Mouse (Mus musculus) stomach, embryonic 14.5 days (tissue): ENCODE measurements around the gene Naglu. TPM values are rescaled to one million over a fixed set of nuclear protein-coding genes. Genes with fewer than 3 reads are reported as not detected.

Experiments
- ATAC-seq: fragments of 200-750 bp; cut with Nextera tagmentation; 2 replicates; pipeline ENCODE4 v1.8.0; 2017; ENCODE audit warnings: low read depth, moderate TSS enrichment; ENCODE audit not compliant: insufficient number of reproducible peaks, insufficient read depth, low FRiP score
- H3K27ac ChIP-seq: fragments of 300-500 bp; sonication (generic); 2 replicates; pipeline ENCODE4 v1.5.1; 2014; ENCODE audit warnings: mild to moderate bottlenecking, low read length, moderate library complexity, mixed read lengths
- H3K27me3 ChIP-seq: fragments of 300-500 bp; sonication (generic); 2 replicates; pipeline ENCODE4 v1.6.1; 2014; ENCODE audit warnings: low read length, control low read depth, mixed read lengths; ENCODE audit not compliant: control insufficient read depth, insufficient read depth
- H3K36me3 ChIP-seq: fragments of 300-500 bp; sonication (generic); 2 replicates; pipeline ENCODE4 v1.6.1; 2014; ENCODE audit warnings: mild to moderate bottlenecking, control low read depth, low read length, moderate library complexity, mixed read lengths; ENCODE audit not compliant: control insufficient read depth, insufficient read depth
- H3K4me1 ChIP-seq: fragments of 300-500 bp; sonication (generic); 2 replicates; pipeline ENCODE4 v1.6.1; 2014; ENCODE audit warnings: low read length, control low read depth, mixed read lengths; ENCODE audit not compliant: control insufficient read depth, insufficient read depth
- H3K4me2 ChIP-seq: fragments of 300-500 bp; sonication (generic); replicated peaks from 2 replicates; pipeline ENCODE4 v1.6.1; 2014; ENCODE audit warnings: low read depth, low read length, control low read depth
- H3K4me3 ChIP-seq: fragments of 300-500 bp; sonication (generic); 2 replicates; pipeline ENCODE4 v1.5.1; 2014; ENCODE audit warnings: low read depth, low read length, control low read depth
- H3K9ac ChIP-seq: fragments of 300-500 bp; sonication (generic); replicated peaks from 2 replicates; pipeline ENCODE4 v1.6.1; 2014; ENCODE audit warnings: low read depth, mild to moderate bottlenecking, control low read depth, low read length, moderate library complexity, mixed read lengths
- H3K9me3 ChIP-seq: fragments of 300-500 bp; sonication (generic); 2 replicates; pipeline ENCODE4 v1.6.1; 2016; ENCODE audit warnings: low read depth, low read length, control low read depth; ENCODE audit not compliant: control insufficient read depth
- WGBS: fragments of 180-500 bp; shearing (Covaris S2); extraction: QIAGEN DNeasy Blood & Tissue Kit; methylation state at CpG from one replicate; pipeline ENCODE4 v1.1.7; 2014; 5-methylcytosine and 5-hydroxymethylcytosine counted together
- polyA plus RNA-seq: library from polyadenylated mRNA; unstranded; fragments of >200 nt; fragmentation: Nextera tagmentation; extraction: Ambion mirVana; gene quantifications from 2 replicates; pipeline ENCODE4 v1.2.1, GENCODE M21; 2014

Naglu gene
- polyA plus RNA-seq, 1 experiment from 2014 or later, result 11.2 TPM

- H3K4me3 ChIP-seq, result no peak overlapping the region
- peaks cover 65% of the 10 kb centered on the region for H3K4me1 ChIP-seq
- WGBS, result 86% methylated on average over 10 of the region's 10 CpGs
Measured at GRCm38 (mm10) chr11:101059473-101059872, 10.3 kb upstream of the Naglu start.

GRCm38 (mm10) chr11:101060126-101060525, 9.7 kb upstream of the Naglu start:
- ATAC-seq, result no peak

More at GRCm38 (mm10) chr11:101059473-101059872, 10.3 kb upstream of the Naglu start:
- Histone ChIP-seq H3K27ac (peak overlapping the region; percentile 86), H3K27me3 (no peaks in the 10 kb centered on the region), H3K9ac (no peak overlapping the region), H3K9me3 (no peaks in the 10 kb centered on the region), H3K4me2 (no peak overlapping the region), H3K36me3 (peaks cover 2% of the 10 kb centered on the region; the same call in 1 of the 2 replicates)
- ATAC-seq, result no peak

GRCm38 (mm10) chr11:101061049-101061448, 8.8 kb upstream of the Naglu start:
- H3K4me1 ChIP-seq, result peaks cover 65% of the 10 kb centered on the region
- no peaks in the 10 kb centered on the region for H3K9me3 ChIP-seq
- no peak overlapping the region for H3K4me3 ChIP-seq
- no peak for ATAC-seq
- H3K27me3 ChIP-seq, result no peaks in the 10 kb centered on the region
- H3K9ac ChIP-seq, result no peak overlapping the region
- H3K36me3 ChIP-seq, result peaks cover 2% of the 10 kb centered on the region; the same call in 1 of the 2 replicates
- H3K4me2 ChIP-seq, result no peak overlapping the region
- H3K27ac ChIP-seq, result peak overlapping the region; percentile 86
- WGBS, result 73% methylated on average over 5 of the region's 5 CpGs

More at GRCm38 (mm10) chr11:101060126-101060525, 9.7 kb upstream of the Naglu start:
- no peak overlapping the region for H3K4me3 ChIP-seq
- no peaks in the 10 kb centered on the region for H3K9me3 ChIP-seq
- H3K27me3 ChIP-seq, result no peaks in the 10 kb centered on the region
- H3K4me1 ChIP-seq, result peaks cover 65% of the 10 kb centered on the region
- WGBS, result 33% methylated on average over 8 of the region's 8 CpGs
- no peak overlapping the region for H3K4me2 ChIP-seq
- peak overlapping the region; percentile 86 for H3K27ac ChIP-seq
- H3K9ac ChIP-seq, result no peak overlapping the region
- peaks cover 2% of the 10 kb centered on the region; the same call in 1 of the 2 replicates for H3K36me3 ChIP-seq

- Histone ChIP-seq H3K27me3 (no peaks in the 10 kb centered on the region), H3K27ac (peak overlapping the region; percentile 86; the same call in 1 of the 2 replicates), H3K36me3 (peaks cover 2% of the 10 kb centered on the region; the same call in 1 of the 2 replicates), H3K9ac (no peak overlapping the region), H3K4me1 (peaks cover 56% of the 10 kb centered on the region), H3K9me3 (no peaks in the 10 kb centered on the region), H3K4me2 (no peak overlapping the region), H3K4me3 (no peak overlapping the region)
- WGBS, result 67% methylated on average over 12 of the region's 12 CpGs
- ATAC-seq, result no peak
Measured at GRCm38 (mm10) chr11:101062165-101062884, 7.5 kb upstream of the Naglu start.

DNA sequence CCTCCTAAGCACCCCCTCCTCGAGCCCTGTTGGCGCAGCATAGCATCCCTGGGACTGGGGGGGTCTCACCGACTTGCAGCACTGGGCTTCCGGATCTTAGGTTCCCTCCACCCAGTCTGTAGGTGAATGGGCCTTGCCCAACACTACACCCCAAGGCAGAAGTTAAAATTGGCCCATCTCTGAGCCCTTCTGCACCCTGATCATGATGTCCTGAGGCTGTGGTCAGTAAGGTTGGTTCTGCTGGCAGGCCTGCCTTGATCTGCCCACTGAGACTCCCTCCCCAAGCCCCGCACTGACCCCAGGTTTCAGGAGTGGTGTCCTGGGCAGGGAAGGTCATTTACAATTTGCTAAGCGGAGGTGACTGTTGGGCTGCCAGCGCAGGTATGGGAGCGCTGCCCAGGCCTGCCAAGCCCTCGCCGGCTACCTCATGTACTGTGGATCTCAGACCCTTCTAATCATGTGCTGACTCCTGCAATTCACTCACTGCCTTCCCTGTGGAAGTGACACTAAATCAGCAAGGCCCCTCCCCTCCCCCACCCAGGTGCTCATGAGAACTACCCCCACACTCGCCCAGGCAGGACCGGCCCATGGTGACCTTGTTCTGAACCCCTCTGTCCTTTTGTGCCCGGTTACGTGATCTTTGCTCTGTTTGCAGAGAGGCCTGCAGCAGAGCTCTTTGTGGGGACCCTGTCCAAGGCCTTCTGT, 6.7 kb upstream of the Naglu start:
- no peaks in the 10 kb centered on the region for H3K27me3 ChIP-seq
- H3K4me2 ChIP-seq, result 0 out of 2 replicates have a peak overlapping the region, but pooled peaks have one; percentile 2
- H3K9ac ChIP-seq, result no peak overlapping the region
- peak; percentile 12; the same call in 1 of the 2 replicates for ATAC-seq
- 53% methylated on average over 14 of the region's 14 CpGs for WGBS
- H3K27ac ChIP-seq, result peak overlapping the region; percentile 86
- H3K4me3 ChIP-seq, result no peak overlapping the region
- no peaks in the 10 kb centered on the region for H3K9me3 ChIP-seq
- peaks cover 2% of the 10 kb centered on the region; the same call in 1 of the 2 replicates for H3K36me3 ChIP-seq
- peaks cover 52% of the 10 kb centered on the region for H3K4me1 ChIP-seq

GRCm38 (mm10) chr11:101063676-101064327, 6.0 kb upstream of the Naglu start:
- H3K4me2 ChIP-seq, result 0 out of 2 replicates have a peak overlapping the region, but pooled peaks have one; percentile 2
- peaks cover 2% of the 10 kb centered on the region; the same call in 1 of the 2 replicates for H3K36me3 ChIP-seq
- WGBS, result 24% methylated on average over 12 of the region's 12 CpGs
- H3K27me3 ChIP-seq, result no peaks in the 10 kb centered on the region
- no peaks in the 10 kb centered on the region for H3K9me3 ChIP-seq
- peak; percentile 70 for ATAC-seq
- no peak overlapping the region for H3K9ac ChIP-seq
- H3K27ac ChIP-seq, result peak overlapping the region; percentile 86
- H3K4me1 ChIP-seq, result peaks cover 47% of the 10 kb centered on the region
- no peak overlapping the region for H3K4me3 ChIP-seq

- 71% methylated on average over 4 of the region's 4 CpGs for whole genome bisulfite sequencing
- no peak overlapping the region for H3K4me3 ChIP-seq
- no peak for ATAC-seq
- H3K36me3 ChIP-seq, result 0 out of 2 replicates have a peak, but pooled peaks cover 2% of the 10 kb centered on the region
- H3K9ac ChIP-seq, result no peak overlapping the region
- H3K27me3 ChIP-seq, result no peaks in the 10 kb centered on the region
- no peak overlapping the region for H3K4me2 ChIP-seq
- H3K27ac ChIP-seq, result peak overlapping the region; percentile 86
- H3K4me1 ChIP-seq, result peaks cover 42% of the 10 kb centered on the region
- no peaks in the 10 kb centered on the region for H3K9me3 ChIP-seq
Measured at GRCm38 (mm10) chr11:101064462-101064861, 5.3 kb upstream of the Naglu start.

- Histone ChIP-seq H3K9ac (no peak overlapping the region), H3K4me3 (no peak overlapping the region), H3K36me3 (0 out of 2 replicates have a peak, but pooled peaks cover 2% of the 10 kb centered on the region), H3K4me2 (no peak overlapping the region), H3K27me3 (no peaks in the 10 kb centered on the region), H3K9me3 (no peaks in the 10 kb centered on the region), H3K4me1 (peaks cover 36% of the 10 kb centered on the region), H3K27ac (no peak overlapping the region)
- ATAC-seq, result no peak
- 92% methylated on average over 9 of the region's 9 CpGs for WGBS
Measured at GRCm38 (mm10) chr11:101065002-101065401, 4.8 kb upstream of the Naglu start.
